Mouse (Mus musculus): ENCODE measurements around the gene Slc38a9.

- no peak for TF ChIP-seq POLR2A (IDR thresholded peaks at IDR 0.05; ENCODE audit: insufficient read depth, low read depth, low read length)
- TF ChIP-seq CTCF (IDR thresholded peaks at IDR 0.05; ENCODE audit: insufficient read depth, low read depth, low read length): no peak
Observed at GRCm38 (mm10) chr13:112706351-112706750, 45.8 kb downstream of the Slc38a9 start.

Data from olfactory bulb, adult 2 months (tissue).